Mouse (Mus musculus) c-Kit-positive CD71-negative TER-119-negative erythroid progenitor cells, embryonic 14.5 days (primary cell): ENCODE measurements at regions not wholly inside any gene's neighbourhood (a gene's known extent, or its start where the extent isn't known, plus 50 kb on each side); places are given as distances from the start of the nearest gene placed in this dataset.
"Not testable (repeated sequence)": the region's sequence is repeated elsewhere in the genome, so short reads cannot be mapped to it uniquely, and the experiment has no call there.

Source experiments
- DNase-seq: peaks from one replicate; pipeline ENCODE4 v3.0.0-alpha.2; 2013; ENCODE audit warnings: low read depth

DNA sequence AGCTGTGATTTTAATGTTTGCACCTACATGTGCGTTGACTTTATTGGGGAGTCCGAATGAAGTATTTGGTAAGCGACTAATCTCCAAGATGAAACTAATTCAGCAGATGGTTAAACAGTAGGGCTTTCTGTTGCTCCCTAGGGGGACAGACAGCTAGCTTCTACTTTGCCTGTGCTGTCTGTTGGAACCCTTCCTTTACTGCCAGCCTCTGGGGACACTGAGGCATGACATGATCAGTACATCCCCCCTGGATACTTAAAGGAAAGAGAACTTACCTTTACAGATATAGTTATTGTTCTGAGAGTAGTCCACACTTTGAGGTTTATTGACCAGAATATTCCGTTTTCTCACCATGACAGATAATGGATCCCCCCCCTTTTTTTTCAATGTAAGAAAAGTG lies 289.8 kb upstream of the Ift57 start:
- DNase-seq = no peak

DNA sequence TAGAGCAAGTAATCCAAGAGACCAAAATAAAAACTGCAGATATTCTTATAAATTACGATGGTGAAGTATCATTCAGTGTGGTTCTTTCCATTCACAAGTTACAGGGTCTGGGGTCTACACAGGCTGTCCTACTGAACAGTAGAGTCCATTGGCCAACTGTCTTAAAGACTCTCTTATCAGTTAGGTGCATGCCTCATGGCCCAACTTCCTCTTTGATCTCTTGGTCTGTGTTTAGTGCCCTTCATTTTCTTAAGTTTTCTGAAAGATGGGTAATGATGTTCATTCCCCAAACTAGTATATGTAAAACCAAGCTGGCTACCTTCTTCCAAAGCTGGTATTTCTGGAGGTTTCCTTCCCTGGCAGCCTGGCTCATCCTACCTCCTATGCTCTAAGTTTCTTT lies 268.7 kb upstream of the Ift57 start:
- DNase-seq = no peak

GRCm38 (mm10) chr16:49431902-49432301 lies 267.1 kb upstream of the Ift57 start:
- DNase-seq = no peak

DNA sequence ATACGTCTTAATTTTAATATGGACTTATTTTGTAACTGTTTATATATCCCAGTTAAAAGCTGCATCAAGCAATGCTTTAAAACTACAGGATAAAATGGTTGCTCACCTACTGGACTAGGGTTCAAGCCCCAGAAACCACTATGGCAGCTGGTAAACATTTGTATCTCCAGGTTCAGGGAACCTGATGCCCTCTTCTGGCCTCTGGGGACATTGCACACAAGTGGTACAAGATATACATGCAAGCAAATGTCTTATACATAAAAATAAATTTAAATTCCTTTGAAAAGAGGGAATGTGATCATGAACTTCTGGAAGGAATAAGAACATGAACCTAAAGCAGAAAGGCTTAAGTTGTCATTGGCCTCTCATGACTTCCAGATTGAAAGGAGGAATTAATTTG lies 257.8 kb upstream of the Ift57 start:
- peak; percentile 5 for DNase-seq

DNA sequence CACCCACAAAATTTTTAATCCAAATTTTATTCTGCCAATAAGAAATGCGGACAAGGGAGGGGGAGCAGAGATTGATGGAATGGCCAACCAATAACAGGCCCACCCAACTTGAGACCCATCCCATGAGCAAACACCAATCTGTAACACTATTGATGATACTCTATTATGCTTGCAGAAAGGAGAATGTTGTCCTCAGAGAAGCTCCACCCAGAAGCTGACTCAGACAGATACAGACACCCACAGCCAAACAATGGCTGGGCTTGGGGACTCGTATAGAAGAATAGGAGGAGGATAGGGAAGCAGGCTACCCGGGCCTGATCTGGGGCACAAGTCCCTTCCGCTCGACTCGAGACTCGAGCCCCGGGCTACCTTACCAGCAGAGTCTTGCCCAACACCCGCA lies 251.7 kb upstream of the Ift57 start:
- DNase-seq = not testable (repeated sequence)

DNA sequence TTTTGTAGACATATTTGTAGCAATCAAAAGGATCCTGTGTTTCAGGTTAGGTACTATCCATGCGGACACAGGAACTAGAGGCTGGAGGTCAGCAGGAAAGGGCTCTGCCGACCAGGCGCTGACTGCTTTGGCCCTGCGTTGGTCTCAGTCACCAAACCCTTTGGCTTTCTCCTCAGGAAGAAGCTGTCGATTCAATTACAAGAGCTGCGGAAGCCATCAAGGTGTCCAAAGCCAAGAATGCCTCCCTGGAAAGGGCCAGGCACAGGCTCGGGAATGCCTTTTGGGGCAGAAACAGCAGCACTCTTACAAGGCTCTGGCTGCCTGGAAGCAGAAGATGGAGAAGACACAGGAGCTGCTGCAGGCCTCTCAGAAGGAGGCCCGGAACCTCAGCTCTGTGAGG lies 205.2 kb upstream of the Ift57 start:
- no peak for DNase-seq

DNA sequence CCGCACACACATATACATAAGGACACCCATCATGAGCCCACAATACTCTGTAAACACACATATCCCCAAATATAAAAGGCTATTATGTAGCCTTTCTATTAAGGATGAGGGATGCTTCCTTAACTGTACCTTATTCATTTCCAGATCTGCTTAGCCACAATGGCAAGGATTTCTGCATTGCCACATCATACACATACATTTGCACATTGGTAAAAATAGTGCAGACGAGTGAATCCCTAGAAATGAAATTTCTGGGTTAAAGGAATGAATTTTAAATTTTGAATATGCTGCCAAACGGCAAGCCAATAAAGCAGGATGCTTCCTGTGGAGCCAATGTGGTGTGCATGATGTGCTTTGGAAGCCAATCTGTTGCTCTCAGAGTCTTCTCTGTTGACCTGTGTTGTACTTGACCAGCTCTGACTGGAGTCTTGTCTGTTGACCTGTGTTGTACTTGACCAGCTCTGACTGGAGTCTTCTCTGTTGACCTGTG lies 201.5 kb upstream of the Ift57 start:
- no peak for DNase-seq

GRCm38 (mm10) chr16:49500818-49501217 lies 198.2 kb upstream of the Ift57 start:
- DNase-seq = peak; percentile 43

GRCm38 (mm10) chr16:49503897-49504413 lies 195.1 kb upstream of the Ift57 start:
- DNase-seq = peak; percentile 17

GRCm38 (mm10) chr16:49504669-49505068 lies 194.4 kb upstream of the Ift57 start:
- no peak for DNase-seq

DNA sequence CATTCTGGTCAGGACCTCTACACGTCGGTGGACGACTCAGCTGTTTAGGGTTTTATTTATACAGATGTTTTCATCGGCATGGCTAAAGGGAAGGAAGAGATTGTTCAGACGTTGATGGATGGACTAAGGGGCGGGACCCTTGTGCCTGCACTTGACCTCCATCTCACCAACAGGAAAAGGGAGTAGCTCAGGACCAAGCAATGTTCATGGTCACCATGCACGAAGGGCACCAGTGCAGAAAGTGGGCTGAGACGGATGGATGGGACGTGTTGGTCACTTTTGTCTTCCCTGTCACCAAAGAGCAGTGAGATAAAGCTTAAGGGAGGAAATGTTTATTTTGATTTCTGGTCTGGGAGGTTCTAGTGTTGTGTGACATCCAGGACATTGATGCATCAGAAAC lies 193.8 kb upstream of the Ift57 start:
- no peak for DNase-seq

DNA sequence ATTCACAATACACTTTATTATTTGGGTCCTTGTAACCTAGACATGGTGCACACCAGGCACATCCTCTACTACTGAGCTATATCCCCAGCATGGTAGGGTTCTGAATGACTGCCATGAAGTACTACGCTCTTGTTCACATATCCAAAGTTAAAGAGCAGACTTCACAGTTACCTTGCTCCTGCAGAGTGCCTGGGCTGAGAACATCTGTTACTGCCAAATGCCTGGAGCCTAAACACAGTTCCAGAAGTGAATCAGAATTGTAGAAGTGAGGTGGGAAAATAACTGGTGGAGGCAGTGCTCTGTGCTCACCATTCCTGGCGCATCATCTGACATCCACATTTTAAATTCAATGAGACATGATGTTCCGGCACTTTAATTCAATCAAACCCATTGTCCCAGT lies 180.2 kb upstream of the Ift57 start:
- no peak for DNase-seq

GRCm38 (mm10) chr16:49520411-49520810 lies 178.6 kb upstream of the Ift57 start:
- no peak for DNase-seq

- no peak for DNase-seq
Measured at GRCm38 (mm10) chr16:49521685-49522084, 177.3 kb upstream of the Ift57 start.

DNA sequence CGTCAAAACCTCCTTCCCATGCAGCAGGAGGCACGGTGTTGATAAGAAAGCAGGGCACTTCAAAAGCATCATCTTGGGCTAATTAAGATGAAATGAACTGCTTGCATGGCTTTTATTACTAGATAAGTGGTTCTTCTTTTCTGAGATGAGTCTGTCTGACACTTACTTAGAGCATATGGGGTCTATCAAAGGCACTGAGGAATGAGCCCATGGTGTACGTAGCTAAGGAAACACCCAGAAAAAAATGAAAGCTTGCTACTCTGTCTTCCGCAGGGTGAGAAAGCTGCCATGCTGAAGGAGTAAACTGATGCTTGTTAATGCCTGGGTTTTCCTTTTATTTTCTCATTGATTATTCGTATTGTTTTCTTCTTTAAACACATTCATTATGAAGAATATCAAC lies 176.5 kb upstream of the Ift57 start:
- DNase-seq = no peak

GRCm38 (mm10) chr16:49528618-49529017 lies 170.4 kb upstream of the Ift57 start:
- not testable (repeated sequence) for DNase-seq

- peak; percentile 18 for DNase-seq
Measured at GRCm38 (mm10) chr16:49529060-49529459, 170.0 kb upstream of the Ift57 start.

- no peak for DNase-seq
Measured at GRCm38 (mm10) chr16:49530051-49530450, 169.0 kb upstream of the Ift57 start.

GRCm38 (mm10) chr16:49532071-49532686 lies 166.9 kb upstream of the Ift57 start:
- DNase-seq = no peak

GRCm38 (mm10) chr16:49533498-49533998 lies 165.5 kb upstream of the Ift57 start:
- no peak for DNase-seq

DNA sequence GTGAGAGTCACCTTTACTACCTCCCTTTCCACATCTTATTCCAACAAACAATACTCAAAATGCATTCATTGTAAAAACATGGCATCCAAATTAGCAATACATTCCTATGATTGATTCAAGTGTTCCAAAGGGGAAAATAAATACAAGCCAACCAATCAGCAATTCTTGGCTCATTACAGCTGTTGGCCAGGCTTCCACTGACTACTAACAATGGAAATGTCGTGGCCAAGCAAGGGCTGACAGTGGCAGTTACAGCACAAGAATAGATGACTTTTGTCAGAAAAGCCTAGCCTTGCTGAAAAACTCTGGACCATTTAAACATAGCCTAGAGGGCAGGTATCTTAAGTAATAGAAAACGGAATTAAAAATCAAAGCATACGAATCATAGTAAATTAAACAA lies 148.8 kb upstream of the Ift57 start:
- no peak for DNase-seq

DNA sequence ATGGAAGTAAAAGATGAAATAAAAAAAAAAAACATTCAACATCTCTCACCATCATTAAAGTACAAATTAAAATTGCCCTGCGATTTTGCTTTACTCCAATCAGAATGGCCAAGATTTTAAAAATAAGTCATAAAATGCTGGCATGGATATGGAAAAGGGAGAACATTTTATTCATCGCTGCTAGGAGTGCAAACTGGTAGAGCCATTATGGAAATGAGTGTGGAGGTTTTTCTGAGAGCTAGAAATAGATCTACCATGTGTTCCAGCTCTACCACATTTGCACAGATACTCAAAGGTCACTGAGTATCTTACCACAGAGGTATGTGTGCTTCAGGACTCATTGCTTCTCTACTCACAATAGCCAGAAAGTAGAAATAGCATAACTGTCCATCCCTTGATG lies 129.0 kb upstream of the Ift57 start:
- no peak for DNase-seq

GRCm38 (mm10) chr16:49572485-49573170 lies 126.4 kb upstream of the Ift57 start:
- DNase-seq = no peak

DNA sequence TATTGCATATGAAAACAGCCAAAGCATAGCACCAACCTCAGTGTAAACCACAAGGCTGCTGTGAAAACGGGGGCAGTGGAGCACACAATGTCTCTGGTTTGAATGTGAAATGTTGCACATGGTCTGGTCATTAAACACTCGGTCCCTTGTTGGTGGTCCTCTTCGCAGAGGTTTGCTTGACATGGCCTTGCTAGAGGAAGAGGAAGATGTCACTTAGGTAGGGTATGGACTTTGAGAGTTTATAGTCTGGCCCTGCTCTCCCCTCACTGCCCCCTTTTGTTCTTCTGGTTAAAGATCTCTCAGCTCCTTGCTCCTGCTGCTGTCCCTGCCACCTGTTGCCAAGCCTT lies 125.9 kb upstream of the Ift57 start:
- no peak for DNase-seq
